Mouse (Mus musculus) WW6 (cell line): ENCODE measurements around the gene Ppp1r21.

Experiments
- DNase-seq: peaks from one replicate; pipeline ENCODE4 v3.0.0-alpha.2; 2013; ENCODE audit warnings: low read depth, low spot score

Ppp1r21 gene

GRCm38 (mm10) chr17:88569807-88570540 lies 40.1 kb downstream of the Ppp1r21 start:
- no peak for DNase-seq

GRCm38 (mm10) chr17:88570784-88571183 lies 40.9 kb downstream of the Ppp1r21 start:
- no peak for DNase-seq

- DNase-seq: no peak
These were observed 44.9 kb downstream of the Ppp1r21 start for GRCm38 (mm10) chr17:88574811-88575210.

- no peak for DNase-seq
These were observed 48.8 kb downstream of the Ppp1r21 start for GRCm38 (mm10) chr17:88578522-88579242.

- DNase-seq: no peak
These were observed 50.6 kb downstream of the Ppp1r21 start for GRCm38 (mm10) chr17:88580556-88580955.

- DNase-seq: no peak
These were observed 51.6 kb downstream of the Ppp1r21 start for GRCm38 (mm10) chr17:88581511-88582021.

GRCm38 (mm10) chr17:88582999-88583398 lies 53.1 kb downstream of the Ppp1r21 start:
- DNase-seq: no peak

- no peak for DNase-seq
These were observed 53.5 kb downstream of the Ppp1r21 start for GRCm38 (mm10) chr17:88583411-88583810.

GRCm38 (mm10) chr17:88587371-88587770 lies 57.5 kb downstream of the Ppp1r21 start:
- no peak for DNase-seq

- no peak for DNase-seq
These were observed 58.3 kb downstream of the Ppp1r21 start for GRCm38 (mm10) chr17:88588228-88588627.

GRCm38 (mm10) chr17:88590251-88590650 lies 60.3 kb downstream of the Ppp1r21 start:
- DNase-seq: no peak

- no peak for DNase-seq
These were observed 65.2 kb downstream of the Ppp1r21 start for GRCm38 (mm10) chr17:88595071-88595470.

GRCm38 (mm10) chr17:88596068-88596467 lies 66.2 kb downstream of the Ppp1r21 start:
- no peak for DNase-seq

- no peak for DNase-seq
These were observed 66.8 kb downstream of the Ppp1r21 start for GRCm38 (mm10) chr17:88596544-88597221.

GRCm38 (mm10) chr17:88597222-88598055 lies 67.5 kb downstream of the Ppp1r21 start, which contains the start of gene Ston1:
TSS of gene Ston1 (plus strand) at chr17:88597684.
- DNase-seq: peak; percentile 53

- no peak for DNase-seq
These were observed 68.1 kb downstream of the Ppp1r21 start for GRCm38 (mm10) chr17:88598056-88598420.

- no peak for DNase-seq
These were observed 68.9 kb downstream of the Ppp1r21 start for GRCm38 (mm10) chr17:88598570-88599368.

GRCm38 (mm10) chr17:88600492-88601026 lies 70.6 kb downstream of the Ppp1r21 start:
- no peak for DNase-seq

GRCm38 (mm10) chr17:88603943-88604342 lies 74.0 kb downstream of the Ppp1r21 start:
- DNase-seq: no peak

- DNase-seq: no peak
These were observed 76.1 kb downstream of the Ppp1r21 start for GRCm38 (mm10) chr17:88606056-88606455.
